Mouse (Mus musculus) MEL (cell line): Measurements from ENCODE around the gene Tnrc6c. TPM values are rescaled to one million over a fixed set of nuclear protein-coding genes. Genes with fewer than 3 reads are reported as not detected.

ENCODE experiments used
- DNase-seq: peaks from one replicate; pipeline ENCODE4 v3.0.0; 2011; ENCODE audit warnings: low read depth, low spot score
- H3K27ac ChIP-seq: 2 replicates; pipeline ENCODE4 v1.5.1; 2012; ENCODE audit warnings: low read depth, mild to moderate bottlenecking, control low read depth, low read length, moderate library complexity; ENCODE audit not compliant: control insufficient read depth
- H3K27me3 ChIP-seq, 2 experiments: fragments of 150-350 bp in 1 of 2; sonication (generic) in 1 of 2; 2 replicates each; pipeline ENCODE4 v1.6.1; 2012; ENCODE audit warnings: low read length in 2 of 2, mild to moderate bottlenecking in 2 of 2, improper control_type of control experiment in 1 of 2, moderate library complexity in 1 of 2; ENCODE audit not compliant: insufficient read depth in 2 of 2, control insufficient read depth in 1 of 2
- H3K36me3 ChIP-seq, 2 experiments: 2 replicates each; pipeline ENCODE4 v1.6.1; 2012 to 2014; ENCODE audit warnings: low read length in 2 of 2, improper control_type of control experiment in 1 of 2, inconsistent platforms in 1 of 2, mild to moderate bottlenecking in 1 of 2; ENCODE audit not compliant: insufficient read depth in 2 of 2, control insufficient read depth in 1 of 2
- H3K4me1 ChIP-seq, 2 experiments: fragments of 150-350 bp in 1 of 2; sonication (generic) in 1 of 2; 2 replicates each; pipeline ENCODE4 v1.6.1; 2012; ENCODE audit warnings: low read length in 2 of 2, improper control_type of control experiment in 1 of 2, mild to moderate bottlenecking in 1 of 2; ENCODE audit not compliant: insufficient read depth in 2 of 2, control insufficient read depth in 1 of 2
- H3K4me3 ChIP-seq, 2 experiments: fragments of 150-350 bp in 1 of 2; sonication (generic) in 1 of 2; 2 replicates each; pipeline ENCODE4 v1.5.1; 2012; ENCODE audit warnings: low read depth in 2 of 2, low read length in 2 of 2, mild to moderate bottlenecking in 2 of 2, moderate library complexity in 2 of 2, control low read depth in 1 of 2, improper control_type of control experiment in 1 of 2; ENCODE audit not compliant: control insufficient read depth in 1 of 2, insufficient read depth in 1 of 2
- H3K79me2 ChIP-seq: 2 replicates; pipeline ENCODE4 v1.6.1; 2012; ENCODE audit warnings: mild to moderate bottlenecking, low read length, moderate library complexity; ENCODE audit not compliant: control insufficient read depth, poor library complexity, insufficient read depth
- H3K9ac ChIP-seq: 2 replicates; pipeline ENCODE4 v1.6.1; 2012; ENCODE audit warnings: low read depth, mild to moderate bottlenecking, control low read depth, low read length, moderate library complexity; ENCODE audit not compliant: control insufficient read depth, poor library complexity, severe bottlenecking
- H3K9me3 ChIP-seq: fragments of 150-350 bp; sonication (generic); replicated peaks from 2 replicates; pipeline ENCODE4 v1.6.1; 2012; ENCODE audit warnings: mild to moderate bottlenecking, low read length, improper control_type of control experiment, moderate library complexity; ENCODE audit not compliant: insufficient read depth
- BHLHE40 ChIP-seq: IDR thresholded peaks from 2 replicates; pipeline ENCODE4 v1.6.1; 2012; ENCODE audit warnings: low read depth, mild to moderate bottlenecking, inconsistent platforms, low read length, improper control_type of control experiment, borderline replicate concordance
- CHD1 ChIP-seq: IDR thresholded peaks from 2 replicates; pipeline ENCODE4 v1.6.1; 2012; ENCODE audit warnings: low read depth, mild to moderate bottlenecking, inconsistent platforms, low read length, improper control_type of control experiment
- CHD2 ChIP-seq: IDR thresholded peaks from 2 replicates; pipeline ENCODE4 v1.6.1; 2011; ENCODE audit warnings: low read length, improper control_type of control experiment
- CTCF ChIP-seq, 3 experiments: IDR thresholded peaks in 2 of 3; conservative IDR thresholded peaks in 1 of 3; 2 replicates each; pipeline ENCODE4 v1.5.1; 2011 to 2012; ENCODE audit warnings: low read length in 3 of 3, low read depth in 2 of 3, mild to moderate bottlenecking in 2 of 3, improper control_type of control experiment in 1 of 3, inconsistent platforms in 1 of 3, mixed read lengths in 1 of 3, moderate library complexity in 1 of 3; ENCODE audit not compliant: control insufficient read depth in 1 of 3, insufficient read depth in 1 of 3, poor library complexity in 1 of 3, severe bottlenecking in 1 of 3
- E2F4 ChIP-seq: IDR thresholded peaks from 2 replicates; pipeline ENCODE4 v1.6.1; 2011; ENCODE audit warnings: low read depth, low read length, improper control_type of control experiment, borderline replicate concordance
- EP300 ChIP-seq, 2 experiments: IDR thresholded peaks; 2 replicates each; pipeline ENCODE4 v1.6.1; 2011; ENCODE audit warnings: improper control_type of control experiment in 2 of 2, low read length in 2 of 2, low read depth in 1 of 2, mild to moderate bottlenecking in 1 of 2
- ETS1 ChIP-seq: IDR thresholded peaks from 2 replicates; pipeline ENCODE4 v1.6.1; 2012; ENCODE audit warnings: low read depth, mild to moderate bottlenecking, inconsistent platforms, low read length, improper control_type of control experiment, moderate library complexity
- GABPA ChIP-seq: IDR thresholded peaks from 2 replicates; pipeline ENCODE4 v1.6.1; 2012; ENCODE audit warnings: low read depth, mild to moderate bottlenecking, inconsistent platforms, low read length, improper control_type of control experiment, moderate library complexity
- GATA1 ChIP-seq: IDR thresholded peaks from 2 replicates; pipeline ENCODE4 v1.6.1; 2011; ENCODE audit warnings: low read depth, low read length, improper control_type of control experiment
- JUND ChIP-seq: IDR thresholded peaks from 2 replicates; pipeline ENCODE4 v1.6.1; 2011; ENCODE audit warnings: low read depth, mild to moderate bottlenecking, improper control_type of control experiment, low read length
- KAT2A ChIP-seq: conservative IDR thresholded peaks from 2 replicates; pipeline ENCODE4 v1.6.1; 2012; ENCODE audit warnings: low read depth, low read length, improper control_type of control experiment, inconsistent platforms
- MAX ChIP-seq: IDR thresholded peaks from 2 replicates; pipeline ENCODE4 v1.6.1; 2011; ENCODE audit warnings: low read length, improper control_type of control experiment
- MAZ ChIP-seq: IDR thresholded peaks from 2 replicates; pipeline ENCODE4 v1.6.1; 2012; ENCODE audit warnings: low read depth, mild to moderate bottlenecking, inconsistent platforms, low read length, improper control_type of control experiment
- MEF2A ChIP-seq: IDR thresholded peaks from 2 replicates; pipeline ENCODE4 v1.6.1; 2014; ENCODE audit warnings: low read depth, mild to moderate bottlenecking, inconsistent platforms, low read length, improper control_type of control experiment; ENCODE audit not compliant: poor library complexity, insufficient replicate concordance, severe bottlenecking; ENCODE audit errors: extremely low read depth
- MXI1 ChIP-seq: IDR thresholded peaks from 2 replicates; pipeline ENCODE4 v1.6.1; 2011; ENCODE audit warnings: mild to moderate bottlenecking, low read depth, low read length, improper control_type of control experiment
- MYB ChIP-seq: IDR thresholded peaks from 2 replicates; pipeline ENCODE4 v1.6.1; 2011; ENCODE audit warnings: mild to moderate bottlenecking, low read depth, low read length, improper control_type of control experiment
- MYC ChIP-seq: IDR thresholded peaks from 2 replicates; pipeline ENCODE4 v1.6.1; 2011; ENCODE audit warnings: low read depth, mild to moderate bottlenecking, low read length, improper control_type of control experiment, moderate library complexity
- NELFE ChIP-seq: IDR thresholded peaks from 2 replicates; pipeline ENCODE4 v1.6.1; 2011; ENCODE audit warnings: low read depth, low read length, improper control_type of control experiment
- NRF1 ChIP-seq: IDR thresholded peaks from 2 replicates; pipeline ENCODE4 v1.6.1; 2014; ENCODE audit warnings: low read depth, mild to moderate bottlenecking, inconsistent platforms, low read length, improper control_type of control experiment, moderate library complexity; ENCODE audit not compliant: poor library complexity, insufficient read depth, severe bottlenecking
- POLR2A ChIP-seq, 2 experiments: IDR thresholded peaks; 2 replicates each; pipeline ENCODE4 v1.6.1; 2011 to 2012; ENCODE audit warnings: low read length in 2 of 2, mild to moderate bottlenecking in 2 of 2, control low read depth in 1 of 2, improper control_type of control experiment in 1 of 2, low read depth in 1 of 2, moderate library complexity in 1 of 2; ENCODE audit not compliant: control insufficient read depth in 1 of 2, insufficient read depth in 1 of 2, poor library complexity in 1 of 2
- POLR2AphosphoS5 ChIP-seq: IDR thresholded peaks from 2 replicates; pipeline ENCODE4 v1.6.1; 2012; ENCODE audit warnings: low read depth, borderline replicate concordance, mild to moderate bottlenecking, inconsistent platforms, low read length, moderate library complexity, mixed read lengths
- RAD21 ChIP-seq: IDR thresholded peaks from 2 replicates; pipeline ENCODE4 v1.6.1; 2011; ENCODE audit warnings: mild to moderate bottlenecking, low read depth, low read length, improper control_type of control experiment
- RCOR1 ChIP-seq: IDR thresholded peaks from 2 replicates; pipeline ENCODE4 v1.6.1; 2012; ENCODE audit warnings: low read depth, mild to moderate bottlenecking, inconsistent platforms, low read length, improper control_type of control experiment
- SIN3A ChIP-seq: IDR thresholded peaks from 2 replicates; pipeline ENCODE4 v1.6.1; 2012; ENCODE audit warnings: low read length, improper control_type of control experiment, inconsistent platforms
- SMC3 ChIP-seq: IDR thresholded peaks from 2 replicates; pipeline ENCODE4 v1.6.1; 2011; ENCODE audit warnings: low read depth, low read length, improper control_type of control experiment
- TAL1 ChIP-seq: IDR thresholded peaks from 2 replicates; pipeline ENCODE4 v1.6.1; 2012; ENCODE audit warnings: mild to moderate bottlenecking, inconsistent platforms, low read length, moderate library complexity, mixed read lengths
- TBP ChIP-seq: IDR thresholded peaks from 2 replicates; pipeline ENCODE4 v1.8.0; 2011; ENCODE audit warnings: low read depth, low read length, improper control_type of control experiment
- TCF12 ChIP-seq: IDR thresholded peaks from 2 replicates; pipeline ENCODE4 v1.6.1; 2014; ENCODE audit warnings: low read depth, mild to moderate bottlenecking, inconsistent platforms, low read length, improper control_type of control experiment, moderate library complexity
- UBTF ChIP-seq: IDR thresholded peaks from 2 replicates; pipeline ENCODE4 v1.6.1; 2012; ENCODE audit warnings: low read depth, mild to moderate bottlenecking, inconsistent platforms, low read length, improper control_type of control experiment, moderate library complexity, borderline replicate concordance; ENCODE audit not compliant: insufficient read depth
- USF1 ChIP-seq: IDR thresholded peaks from 2 replicates; pipeline ENCODE4 v1.6.1; 2014; ENCODE audit warnings: low read depth, mild to moderate bottlenecking, inconsistent platforms, low read length, improper control_type of control experiment, moderate library complexity
- USF2 ChIP-seq, 2 experiments: IDR thresholded peaks; 2 replicates each; pipeline ENCODE4 v1.6.1; 2011 to 2012; ENCODE audit warnings: improper control_type of control experiment in 2 of 2, low read length in 2 of 2, borderline replicate concordance in 1 of 2, inconsistent platforms in 1 of 2, low read depth in 1 of 2, mild to moderate bottlenecking in 1 of 2; ENCODE audit not compliant: insufficient read depth in 1 of 2
- ZC3H11A ChIP-seq: IDR thresholded peaks from 2 replicates; pipeline ENCODE4 v1.6.1; 2012; ENCODE audit warnings: low read depth, mild to moderate bottlenecking, inconsistent platforms, low read length, improper control_type of control experiment
- ZKSCAN1 ChIP-seq: IDR thresholded peaks from 2 replicates; pipeline ENCODE4 v1.6.1; 2012; ENCODE audit warnings: low read depth, mild to moderate bottlenecking, inconsistent platforms, low read length, improper control_type of control experiment, moderate library complexity
- ZMIZ1 ChIP-seq: IDR thresholded peaks from 2 replicates; pipeline ENCODE4 v1.6.1; 2012; ENCODE audit warnings: low read depth, mild to moderate bottlenecking, inconsistent platforms, low read length, improper control_type of control experiment, moderate library complexity
- ZNF384 ChIP-seq: IDR thresholded peaks from 2 replicates; pipeline ENCODE4 v1.6.1; 2012; ENCODE audit warnings: low read depth, mild to moderate bottlenecking, inconsistent platforms, low read length, improper control_type of control experiment
- polyA plus RNA-seq, 2 experiments: library from polyadenylated mRNA; stranded (reverse) in 1 of 2; unstranded in 1 of 2; fragments of >175 nt in 1 of 2; fragments of >200 nt in 1 of 2; gene quantifications; 2 replicates each; pipeline versions ENCODE4 v1.2.1 to v1.2.4; 2012; ENCODE audit warnings: low replicate concordance in 2 of 2, low read depth in 1 of 2; ENCODE audit not compliant: insufficient read length in 2 of 2, insufficient read depth in 1 of 2, missing spikeins in 1 of 2
- total RNA-seq: library from RNA; depleted of rRNA; stranded (reverse); fragments of 300-350 nt; gene quantifications from 2 replicates; pipeline ENCODE4 v1.2.3, GENCODE M21; 2012; rRNA removed

The Tnrc6c gene
- total RNA-seq, result 19.1 and 19.7 TPM in 2 replicates
- 10 to 100 TPM in 1 of 2 experiments, not detected in 1; 16.0 TPM for polyA plus RNA-seq

GRCm38 (mm10) chr11:117653491-117654351, at the start of gene Tnrc6c:
Gene Tnrc6c, plus strand, starts transcription at chr11:117654289.
- Histone ChIP-seq H3K27me3 (peaks cover 9 to 14% of the 10 kb centered on the region in 2 experiments), H3K27ac (peak within 1 kb of the TSS; percentile 59), H3K79me2 (peaks cover 37% of the 10 kb centered on the region), H3K4me1 (peaks cover 18 to 21% of the 10 kb centered on the region in 2 experiments), H3K36me3 (peaks cover 0 to 22% of the 10 kb centered on the region in 2 experiments; a peak in 2 of 4 replicates), H3K4me3 (peak within 1 kb of the TSS; percentile 79 to 93), H3K9me3 (no peaks in the 10 kb centered on the region), H3K9ac (peak within 1 kb of the TSS; percentile 81)
- DNase-seq, result peak; percentile 88
- TF ChIP-seq E2F4 (no peak), MAZ (no peak), JUND (no peak), ZKSCAN1 (no peak), TCF12 (no peak), GATA1 (no peak), CTCF (IDR thresholded peaks at IDR 0.05 in 2 of 3, conservative IDR thresholded peaks at IDR 0.05 in 1 of 3; ENCODE audit: control insufficient read depth in 1 of 3, insufficient read depth in 1 of 3, low read depth in 2 of 3, low read length in 3 of 3, poor library complexity in 1 of 3, severe bottlenecking in 1 of 3) (no peak), EP300 (IDR thresholded peaks at IDR 0.05; ENCODE audit: low read depth in 1 of 2, low read length in 2 of 2) (no peak), NELFE (0 out of 2 replicates have a peak, but pooled peaks have one; percentile 12), SIN3A (no peak), ZNF384 (no peak), MXI1 (no peak), BHLHE40 (no peak), KAT2A (no peak), POLR2AphosphoS5 (peak; percentile 40; the same call in 1 of the 2 replicates), CHD1 (no peak), USF1 (0 out of 2 replicates have a peak, but pooled peaks have one; percentile 2), ETS1 (no peak), UBTF (peak; percentile 94; the same call in 1 of the 2 replicates), NRF1 (peak; percentile 68), CHD2 (no peak), TAL1 (no peak), POLR2A (IDR thresholded peaks at IDR 0.05; ENCODE audit: control insufficient read depth in 1 of 2, insufficient read depth in 1 of 2, low read depth in 1 of 2, low read length in 2 of 2, poor library complexity in 1 of 2) (no peak), SMC3 (peak; percentile 6; the same call in 1 of the 2 replicates), MEF2A (no peak), TBP (no peak), ZC3H11A (0 out of 2 replicates have a peak, but pooled peaks have one; percentile 6), MAX (no peak), MYC (no peak), USF2 (IDR thresholded peaks at IDR 0.05; ENCODE audit: borderline replicate concordance in 1 of 2, insufficient read depth in 1 of 2, low read depth in 1 of 2, low read length in 2 of 2) (no peak), MYB (no peak), RAD21 (no peak), GABPA (no peak), ZMIZ1 (no peak), RCOR1 (no peak)
